Mouse (Mus musculus) stomach, postnatal 0 days (tissue): ENCODE measurements around the gene Cpm. TPM values are rescaled to one million over a fixed set of nuclear protein-coding genes. Genes with fewer than 3 reads are reported as not detected.

Experiments used
- ATAC-seq: fragments of 200-750 bp; cut with Nextera tagmentation; 2 replicates; pipeline ENCODE4 v1.8.0; 2017; ENCODE audit not compliant: low FRiP score, low TSS enrichment
- DNase-seq: peaks from one replicate; pipeline ENCODE4 v3.0.0-alpha.2; 2016; ENCODE audit warnings: low spot score
- H3K27ac ChIP-seq: fragments of 300-500 bp; sonication (generic); replicated peaks from 2 replicates; pipeline ENCODE4 v1.5.1; 2014; ENCODE audit warnings: mild to moderate bottlenecking, control low read depth
- H3K27me3 ChIP-seq: fragments of 300-500 bp; sonication (generic); 2 replicates; pipeline ENCODE4 v1.6.1; 2014; ENCODE audit warnings: low read length; ENCODE audit not compliant: control insufficient read depth, insufficient read depth
- H3K36me3 ChIP-seq: fragments of 300-500 bp; sonication (generic); 2 replicates; pipeline ENCODE4 v1.6.1; 2014; ENCODE audit warnings: low read length, mixed read lengths; ENCODE audit not compliant: control insufficient read depth, insufficient read depth
- H3K4me1 ChIP-seq: fragments of 300-500 bp; sonication (generic); replicated peaks from 2 replicates; pipeline ENCODE4 v1.6.1; 2014; ENCODE audit warnings: antibody characterized with exemption; ENCODE audit not compliant: control insufficient read depth, insufficient read depth
- H3K4me2 ChIP-seq: fragments of 300-500 bp; sonication (generic); replicated peaks from 2 replicates; pipeline ENCODE4 v1.6.1; 2014; ENCODE audit warnings: low read depth, mild to moderate bottlenecking, control low read depth, moderate library complexity
- H3K4me3 ChIP-seq: fragments of 300-500 bp; sonication (generic); 2 replicates; pipeline ENCODE4 v1.5.1; 2014; ENCODE audit warnings: low read depth, low read length, control low read depth
- H3K9ac ChIP-seq: fragments of 300-500 bp; sonication (generic); 2 replicates; pipeline ENCODE4 v1.6.1; 2014; ENCODE audit warnings: mild to moderate bottlenecking, low read length, control low read depth, mixed read lengths
- H3K9me3 ChIP-seq: fragments of 300-500 bp; sonication (generic); 2 replicates; pipeline ENCODE4 v1.6.1; 2016; ENCODE audit warnings: low read length; ENCODE audit not compliant: control insufficient read depth
- CTCF ChIP-seq: IDR thresholded peaks from 2 replicates; pipeline ENCODE4 v1.5.1; 2016; ENCODE audit warnings: antibody characterized with exemption, low read depth, mild to moderate bottlenecking, moderate library complexity
- EP300 ChIP-seq: optimal IDR thresholded peaks from 2 replicates; pipeline ENCODE3; 2016; ENCODE audit warnings: antibody characterized with exemption
- WGBS: fragments of 180-500 bp; shearing (Covaris S2); extraction: QIAGEN DNeasy Blood & Tissue Kit; methylation state at CpG from one replicate; pipeline ENCODE4 v1.1.7; 2014; 5-methylcytosine and 5-hydroxymethylcytosine counted together
- polyA plus RNA-seq: library from polyadenylated mRNA; unstranded; fragments of >200 nt; fragmentation: Nextera tagmentation; extraction: Ambion mirVana; gene quantifications from 2 replicates; pipeline ENCODE4 v1.2.1, GENCODE M21; 2015

Gene Cpm
- polyA plus RNA-seq, 1 experiment from 2014 or later = 22.9 TPM

- H3K27me3 ChIP-seq = no peaks in the 10 kb centered on the region
- no peak overlapping the region for H3K4me3 ChIP-seq
- H3K4me2 ChIP-seq = no peak overlapping the region
- DNase-seq = no peak
- H3K27ac ChIP-seq = no peak overlapping the region
- no peaks in the 10 kb centered on the region; the same call in 1 of the 2 replicates for H3K36me3 ChIP-seq
- no peaks in the 10 kb centered on the region for H3K4me1 ChIP-seq
- H3K9ac ChIP-seq = no peak overlapping the region
- TF ChIP-seq EP300 (no peak), CTCF (no peak)
- no peaks in the 10 kb centered on the region for H3K9me3 ChIP-seq
- ATAC-seq = no peak
- WGBS = 67% methylated on average over 10 of the region's 10 CpGs
These were observed 22.5 kb downstream of the Cpm start for GRCm38 (mm10) chr10:117651587-117652377.

GRCm38 (mm10) chr10:117652378-117652774 is 23.1 kb downstream of the Cpm start:
- H3K4me3 ChIP-seq = no peak overlapping the region
- WGBS = 88% methylated on average over 4 of the region's 4 CpGs
- H3K9me3 ChIP-seq = no peaks in the 10 kb centered on the region
- H3K9ac ChIP-seq = no peak overlapping the region
- no peaks in the 10 kb centered on the region for H3K27me3 ChIP-seq
- DNase-seq (no peak), ATAC-seq (no peak)
- no peak for TF ChIP-seq CTCF
- TF ChIP-seq EP300 = no peak
- no peaks in the 10 kb centered on the region for H3K4me1 ChIP-seq
- H3K4me2 ChIP-seq = no peak overlapping the region
- no peaks in the 10 kb centered on the region; the same call in 1 of the 2 replicates for H3K36me3 ChIP-seq
- no peak overlapping the region for H3K27ac ChIP-seq

GRCm38 (mm10) chr10:117652930-117653778 is 23.9 kb downstream of the Cpm start:
- no peak overlapping the region for H3K4me2 ChIP-seq
- WGBS = 83% methylated on average over 8 of the region's 8 CpGs
- no peak overlapping the region for H3K27ac ChIP-seq
- no peaks in the 10 kb centered on the region for H3K9me3 ChIP-seq
- no peak for DNase-seq
- H3K27me3 ChIP-seq = no peaks in the 10 kb centered on the region
- no peak overlapping the region for H3K4me3 ChIP-seq
- no peak for ATAC-seq
- TF ChIP-seq CTCF (no peak), EP300 (no peak)
- no peaks in the 10 kb centered on the region for H3K4me1 ChIP-seq
- H3K36me3 ChIP-seq = no peaks in the 10 kb centered on the region; the same call in 1 of the 2 replicates
- H3K9ac ChIP-seq = no peak overlapping the region

- ATAC-seq = no peak
- Histone ChIP-seq H3K36me3 (no peaks in the 10 kb centered on the region; the same call in 1 of the 2 replicates), H3K4me3 (no peak overlapping the region), H3K9me3 (no peaks in the 10 kb centered on the region), H3K27me3 (no peaks in the 10 kb centered on the region), H3K4me1 (no peaks in the 10 kb centered on the region), H3K27ac (no peak overlapping the region), H3K9ac (no peak overlapping the region), H3K4me2 (no peak overlapping the region)
- no peak for TF ChIP-seq CTCF
- 91% methylated on average over 7 of the region's 7 CpGs for WGBS
- DNase-seq = no peak
These were observed 24.5 kb downstream of the Cpm start for GRCm38 (mm10) chr10:117653779-117654173.

GRCm38 (mm10) chr10:117654576-117655123 is 25.4 kb downstream of the Cpm start:
- H3K27me3 ChIP-seq = no peaks in the 10 kb centered on the region
- H3K27ac ChIP-seq = no peak overlapping the region
- no peak overlapping the region for H3K4me3 ChIP-seq
- H3K36me3 ChIP-seq = no peaks in the 10 kb centered on the region; the same call in 1 of the 2 replicates
- WGBS = 67% methylated on average over 3 of the region's 3 CpGs
- H3K9ac ChIP-seq = no peak overlapping the region
- DNase-seq (no peak), ATAC-seq (no peak)
- TF ChIP-seq CTCF (no peak), EP300 (no peak)
- no peak overlapping the region for H3K4me2 ChIP-seq
- no peaks in the 10 kb centered on the region for H3K4me1 ChIP-seq
- no peaks in the 10 kb centered on the region for H3K9me3 ChIP-seq
